Mouse (Mus musculus) layer of hippocampus, adult 6 months (tissue): ENCODE results near the gene Gstp1. TPM values are rescaled to one million over a fixed set of nuclear protein-coding genes. Genes with fewer than 3 reads are reported as not detected.

ENCODE experiments used
- long read RNA-seq, 2 experiments: library from polyadenylated mRNA; unstranded; transcript quantifications; one replicate each; pipeline ENCODE4 v2.0.0; 2019 to 2020
- polyA plus RNA-seq: library from polyadenylated mRNA; unstranded; fragments of <200 nt; fragmentation: Nextera tagmentation; gene quantifications from 2 replicates; pipeline ENCODE4 v1.2.3, GENCODE M21; 2021

The Gstp1 gene
- polyA plus RNA-seq = 1,221 and 1,279 TPM in 2 replicates
- long read RNA-seq, experiment 1, transcript Gstp1-201 (7 exons, 821 nt) = major isoform, 704 of 755 reads
- long read RNA-seq, experiment 1, partial matches to known transcripts = 35 of 755 reads
- long read RNA-seq, experiment 1, other reads (novel, unspliced or antisense) = 12 of 755 reads
- long read RNA-seq, experiment 2, transcript Gstp1-201 (7 exons, 821 nt) = major isoform, 99 of 109 reads
- long read RNA-seq, experiment 2, partial matches to known transcripts = 4 of 109 reads
- long read RNA-seq, experiment 2, other reads (novel, unspliced or antisense) = 3 of 109 reads

DNA sequence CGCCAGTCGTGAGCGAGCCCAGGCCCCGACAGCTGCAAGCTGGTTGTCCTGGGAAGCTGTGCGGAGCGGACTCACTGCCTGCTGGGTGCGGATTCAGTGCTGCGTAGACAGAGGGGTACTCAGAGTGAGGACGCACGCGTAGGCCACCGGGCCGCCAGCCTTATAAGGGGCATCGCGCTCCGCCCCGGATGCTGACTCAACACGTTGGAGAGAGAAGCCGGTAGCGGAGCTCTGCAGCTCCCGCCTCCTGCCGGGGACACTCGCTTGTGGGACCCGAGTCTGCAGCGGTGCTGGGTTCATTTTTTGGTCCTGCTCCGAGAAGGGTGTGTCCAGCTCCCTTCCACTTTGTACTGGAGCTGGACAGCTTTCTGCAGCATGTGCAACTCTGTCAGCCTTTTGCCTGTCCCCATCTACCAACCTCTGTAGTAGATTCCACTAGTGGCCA lies at the start of gene Gstp1:
Gene Gstp1, minus strand, starts transcription at position 198 of the 445 bp plus-strand sequence.

GRCm38 (mm10) chr19:4081394-4081793 lies 43.6 kb upstream of the Gstp1 start, which contains the start of gene Cabp2:
TSS of gene Cabp2 (plus strand) at chr19:4081578.

GRCm38 (mm10) chr19:4059069-4059740 lies 21.4 kb upstream of the Gstp1 start, which contains the start of gene Gstp3:
TSS of gene Gstp3 (minus strand) at chr19:4059569.

GRCm38 (mm10) chr19:4045966-4046865 lies 8.4 kb upstream of the Gstp1 start, which contains the start of gene Gstp2:
TSS of gene Gstp2 (minus strand) at chr19:4046023.

DNA sequence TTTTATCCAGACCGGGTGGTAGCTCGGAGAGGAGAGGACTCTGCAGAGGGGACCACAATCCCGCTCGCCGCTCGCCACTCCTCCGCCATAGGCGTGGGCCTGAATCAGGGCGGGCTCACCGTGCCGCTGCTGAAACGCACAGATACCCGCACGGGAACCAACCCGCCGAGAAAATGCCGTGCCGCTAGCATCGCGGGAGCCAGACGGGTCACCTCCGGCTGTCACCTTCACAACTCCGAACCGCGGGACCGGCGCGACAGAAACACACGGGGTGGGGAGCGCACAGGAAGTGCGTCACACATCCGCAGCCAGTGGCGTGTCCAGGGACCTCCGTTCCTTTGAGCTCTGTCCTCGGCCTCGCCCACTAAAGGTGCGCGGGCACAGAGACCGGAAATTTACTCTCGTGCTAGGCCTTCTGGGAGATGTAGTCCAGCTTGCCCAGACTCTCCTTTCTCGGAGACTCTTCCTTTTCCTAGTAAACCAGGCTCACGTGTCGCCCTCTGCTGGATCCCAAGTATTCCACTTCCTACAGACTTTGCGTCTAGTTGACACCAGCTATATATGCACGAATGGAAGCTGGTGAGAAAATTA lies 25.3 kb downstream of the Gstp1 start, which contains the start of gene Ndufv1:
Gene Ndufv1, minus strand, starts transcription at position 375 of the 591 bp plus-strand sequence.

DNA sequence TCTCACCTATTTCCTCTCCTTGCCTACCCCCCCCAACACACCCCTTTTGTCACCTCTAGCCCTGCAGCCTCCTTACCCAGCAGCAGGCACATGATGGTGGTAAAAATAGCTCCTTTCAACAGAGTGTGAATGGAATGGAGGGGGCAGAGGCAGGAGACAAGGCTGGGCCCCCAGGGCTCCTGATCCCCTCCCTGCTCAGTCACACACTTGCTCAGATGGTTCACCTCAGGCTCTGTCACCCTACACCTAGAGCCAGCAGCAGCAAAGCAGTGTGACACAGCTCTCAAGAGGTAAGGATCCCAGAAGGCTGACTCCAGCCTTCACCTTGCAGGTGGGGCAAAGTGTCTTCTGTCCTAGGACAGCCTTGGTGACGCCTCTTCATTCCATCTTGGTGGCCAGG lies 34.7 kb downstream of the Gstp1 start, which contains the start of gene Doc2g:
Gene Doc2g, plus strand, starts transcription at position 202 of the 400 bp plus-strand sequence.

GRCm38 (mm10) chr19:4000119-4000900 lies 37.5 kb downstream of the Gstp1 start, which contains the start of the genes Nudt8 and Gm49405:
TSS of gene Nudt8 (plus strand) at chr19:4000580.
TSS of gene Gm49405 (plus strand) at chr19:4000626.

DNA sequence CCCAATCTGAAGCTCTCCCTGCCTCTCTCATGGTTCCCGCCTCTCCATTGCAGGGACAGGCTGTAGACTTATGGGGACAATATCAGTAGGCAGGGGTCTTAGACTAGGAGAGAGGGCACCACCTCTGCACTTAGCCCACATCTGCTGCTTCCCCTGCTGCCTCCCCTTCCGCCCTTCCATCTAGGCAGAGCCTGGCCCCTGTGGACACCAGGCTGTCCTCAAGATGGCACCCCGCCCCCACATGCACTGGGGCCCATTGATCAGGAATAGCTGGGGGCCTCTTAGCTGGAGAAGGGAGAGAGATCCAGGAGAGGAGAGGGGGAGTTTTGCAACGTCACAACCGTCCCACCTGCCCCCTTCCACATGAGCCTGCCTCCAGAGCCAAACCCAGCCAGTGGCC lies 45.4 kb downstream of the Gstp1 start, which contains the start of gene Tbx10:
Gene Tbx10, plus strand, starts transcription at position 337 of the 400 bp plus-strand sequence.

DNA sequence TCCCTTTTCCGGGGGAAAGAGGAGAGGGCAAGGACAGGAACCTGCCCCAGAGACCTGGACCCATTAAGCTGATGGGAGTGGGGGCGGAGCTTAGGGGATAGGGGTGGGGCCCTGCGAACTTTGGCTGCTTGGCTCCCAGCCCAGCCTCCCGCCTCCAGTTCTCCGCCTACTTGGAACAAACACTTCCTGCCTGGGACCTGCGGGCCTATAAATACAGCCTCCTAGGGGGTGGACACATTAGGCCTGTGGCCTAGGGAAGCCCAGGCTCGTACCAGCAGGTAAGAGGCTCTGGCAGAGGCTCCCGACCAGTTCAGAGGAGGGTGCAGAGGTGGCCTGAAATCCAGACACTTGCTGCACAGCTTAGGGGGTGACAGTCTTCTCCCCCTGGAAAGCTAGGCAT lies 51.5 kb downstream of the Gstp1 start, which contains the start of gene Acy3:
Gene Acy3, plus strand, starts transcription at position 237 of the 400 bp plus-strand sequence.

Other genes starting within 250 kb of the Gstp1 start
- gene Chka, start 186.2 kb downstream of the Gstp1 start, polyA plus RNA-seq = 19.4 and 20.0 TPM in 2 replicates
- 3.9 and 4.3 TPM in 2 replicates for gene Tcirg1, start 130.9 kb downstream of the Gstp1 start, polyA plus RNA-seq
- gene Ndufs8, start 125.2 kb downstream of the Gstp1 start, polyA plus RNA-seq = 575 and 594 TPM in 2 replicates
- gene Aldh3b1, start 108.2 kb downstream of the Gstp1 start, polyA plus RNA-seq = 7.0 and 8.7 TPM in 2 replicates
- gene Unc93b1, start 102.8 kb downstream of the Gstp1 start, polyA plus RNA-seq = 25.0 and 27.9 TPM in 2 replicates
- gene Aldh3b3, start 79.3 kb downstream of the Gstp1 start, polyA plus RNA-seq = not detected in 2 replicates
- gene Aldh3b2, start 65.7 kb downstream of the Gstp1 start, polyA plus RNA-seq = 2.3 and 2.5 TPM in 2 replicates
- 2.2 and 3.3 TPM in 2 replicates for gene Acy3, start 51.4 kb downstream of the Gstp1 start, polyA plus RNA-seq
- gene Tbx10, start 45.2 kb downstream of the Gstp1 start, polyA plus RNA-seq = 0.10 TPM in 1 of 2 replicates, not detected in the other
- 22.0 and 24.3 TPM in 2 replicates for gene Nudt8, start 37.4 kb downstream of the Gstp1 start, polyA plus RNA-seq
- 0.09 and 0.10 TPM in 2 replicates for gene Gm49405, start 37.4 kb downstream of the Gstp1 start, polyA plus RNA-seq
- 2.8 and 2.9 TPM in 2 replicates for gene Doc2g, start 34.7 kb downstream of the Gstp1 start, polyA plus RNA-seq
- 448 and 464 TPM in 2 replicates for gene Ndufv1, start 25.2 kb downstream of the Gstp1 start, polyA plus RNA-seq
- gene Gstp2, start 8.0 kb upstream of the Gstp1 start, polyA plus RNA-seq = 2.1 and 2.8 TPM in 2 replicates
- gene Gstp3, start 21.6 kb upstream of the Gstp1 start, polyA plus RNA-seq = not detected in 2 replicates
- not detected in 2 replicates for gene Cabp2, start 43.6 kb upstream of the Gstp1 start, polyA plus RNA-seq
- 59.8 and 62.1 TPM in 2 replicates for gene Cdk2ap2, start 59.2 kb upstream of the Gstp1 start, polyA plus RNA-seq
- 52.0 and 59.9 TPM in 2 replicates for gene Pitpnm1, start 62.0 kb upstream of the Gstp1 start, polyA plus RNA-seq
- gene Aip, start 87.9 kb upstream of the Gstp1 start, polyA plus RNA-seq = 204 and 212 TPM in 2 replicates
- gene Gpr152, start 101.8 kb upstream of the Gstp1 start, polyA plus RNA-seq = not detected in 2 replicates
- 0.04 TPM in 1 of 2 replicates, not detected in the other for gene Cabp4, start 106.0 kb upstream of the Gstp1 start, polyA plus RNA-seq
- gene Coro1b, start 110.6 kb upstream of the Gstp1 start, polyA plus RNA-seq = 101 and 105 TPM in 2 replicates
- 1.2 and 2.0 TPM in 2 replicates for gene Ptprcap, start 115.6 kb upstream of the Gstp1 start, polyA plus RNA-seq
- gene Rps6kb2, start 125.4 kb upstream of the Gstp1 start, polyA plus RNA-seq = 7.5 and 9.5 TPM in 2 replicates
- gene Carns1, start 137.5 kb upstream of the Gstp1 start, polyA plus RNA-seq = 2.8 and 2.9 TPM in 2 replicates
- 0.19 TPM in 1 of 2 replicates, not detected in the other for gene Tbc1d10c, start 153.3 kb upstream of the Gstp1 start, polyA plus RNA-seq
- gene Ppp1ca, start 154.1 kb upstream of the Gstp1 start, polyA plus RNA-seq = 345 and 357 TPM in 2 replicates
- gene Rad9a, start 163.7 kb upstream of the Gstp1 start, polyA plus RNA-seq = 5.9 and 6.0 TPM in 2 replicates
- gene Clcf1, start 176.3 kb upstream of the Gstp1 start, polyA plus RNA-seq = 0.18 and 0.26 TPM in 2 replicates
- not detected in 2 replicates for gene AC109138.7, start 176.4 kb upstream of the Gstp1 start, polyA plus RNA-seq
- gene Pold4, start 193.9 kb upstream of the Gstp1 start, polyA plus RNA-seq = 27.9 and 28.1 TPM in 2 replicates
- gene Ssh3, start 231.2 kb upstream of the Gstp1 start, polyA plus RNA-seq = 4.5 and 4.9 TPM in 2 replicates
- gene Ankrd13d, start 245.2 kb upstream of the Gstp1 start, polyA plus RNA-seq = 37.6 and 39.0 TPM in 2 replicates